Mouse (Mus musculus): ENCODE data around the gene Iqce. TPM values are rescaled to one million over a fixed set of nuclear protein-coding genes. Genes with fewer than 3 reads are reported as not detected.

Gene Iqce
- polyA plus RNA-seq, 1 experiment from 2014 or later = 9.6 TPM

GRCm38 (mm10) chr5:140735297-140735696 is 33.1 kb upstream of the Iqce start:
- Histone ChIP-seq H3K27me3 (ENCODE audit: control insufficient read depth, insufficient read depth, low read length) (peaks cover 17% of the 10 kb centered on the region), H3K27ac (ENCODE audit: low read length) (no peak overlapping the region), H3K9ac (ENCODE audit: low read length) (peak overlapping the region; percentile 30), H3K9me3 (replicated peaks; ENCODE audit: control insufficient read depth, low read length) (no peaks in the 10 kb centered on the region), H3K36me3 (ENCODE audit: control insufficient read depth, insufficient read depth) (no peaks in the 10 kb centered on the region), H3K4me1 (ENCODE audit: control insufficient read depth, insufficient read depth, low read length) (peaks cover 8% of the 10 kb centered on the region), H3K4me2 (ENCODE audit: low read depth, low read length) (peak overlapping the region; percentile 64), H3K4me3 (ENCODE audit: low read length) (peak overlapping the region; percentile 45)
- under 1% methylated on average over 22 of the region's 22 CpGs for WGBS
- ATAC-seq (replicated peaks; ENCODE audit: extremely low read depth, insufficient read depth, low FRiP score) = peak; percentile 33; the same call in 1 of the 2 replicates

- 59% methylated on average over 3 of the region's 3 CpGs for WGBS
- Histone ChIP-seq H3K4me3 (ENCODE audit: low read length) (no peak overlapping the region), H3K36me3 (ENCODE audit: control insufficient read depth, insufficient read depth) (no peaks in the 10 kb centered on the region), H3K9me3 (replicated peaks; ENCODE audit: control insufficient read depth, low read length) (no peaks in the 10 kb centered on the region), H3K9ac (ENCODE audit: low read length) (no peak overlapping the region), H3K27me3 (ENCODE audit: control insufficient read depth, insufficient read depth, low read length) (peaks cover 17% of the 10 kb centered on the region), H3K4me1 (ENCODE audit: control insufficient read depth, insufficient read depth, low read length) (peaks cover 8% of the 10 kb centered on the region), H3K27ac (ENCODE audit: low read length) (no peak overlapping the region), H3K4me2 (ENCODE audit: low read depth, low read length) (no peak overlapping the region)
- ATAC-seq (replicated peaks; ENCODE audit: extremely low read depth, insufficient read depth, low FRiP score) = no peak
Observed at GRCm38 (mm10) chr5:140733336-140733735, 31.2 kb upstream of the Iqce start.

GRCm38 (mm10) chr5:140732195-140732594 is 30.0 kb upstream of the Iqce start:
- no peak for ATAC-seq (replicated peaks; ENCODE audit: extremely low read depth, insufficient read depth, low FRiP score)

GRCm38 (mm10) chr5:140731040-140731797 is 29.0 kb upstream of the Iqce start:
- ATAC-seq (replicated peaks; ENCODE audit: extremely low read depth, insufficient read depth, low FRiP score) = no peak
- no peak overlapping the region for H3K9ac ChIP-seq (ENCODE audit: low read length)
- no peaks in the 10 kb centered on the region for H3K9me3 ChIP-seq (replicated peaks; ENCODE audit: control insufficient read depth, low read length)
- H3K27me3 ChIP-seq (ENCODE audit: control insufficient read depth, insufficient read depth, low read length) = peaks cover 8% of the 10 kb centered on the region
- no peak overlapping the region for H3K27ac ChIP-seq (ENCODE audit: low read length)
- H3K4me3 ChIP-seq (ENCODE audit: low read length) = no peak overlapping the region
- 74% methylated on average over 11 of the region's 11 CpGs for WGBS
- H3K4me1 ChIP-seq (ENCODE audit: control insufficient read depth, insufficient read depth, low read length) = peaks cover 8% of the 10 kb centered on the region
- no peaks in the 10 kb centered on the region for H3K36me3 ChIP-seq (ENCODE audit: control insufficient read depth, insufficient read depth)
- no peak overlapping the region for H3K4me2 ChIP-seq (ENCODE audit: low read depth, low read length)

More at GRCm38 (mm10) chr5:140732195-140732594, 30.0 kb upstream of the Iqce start:
- Histone ChIP-seq H3K27me3 (ENCODE audit: control insufficient read depth, insufficient read depth, low read length) (peaks cover 17% of the 10 kb centered on the region), H3K9me3 (replicated peaks; ENCODE audit: control insufficient read depth, low read length) (no peaks in the 10 kb centered on the region), H3K4me2 (ENCODE audit: low read depth, low read length) (no peak overlapping the region), H3K4me3 (ENCODE audit: low read length) (no peak overlapping the region), H3K27ac (ENCODE audit: low read length) (no peak overlapping the region), H3K36me3 (ENCODE audit: control insufficient read depth, insufficient read depth) (no peaks in the 10 kb centered on the region), H3K4me1 (ENCODE audit: control insufficient read depth, insufficient read depth, low read length) (peaks cover 8% of the 10 kb centered on the region), H3K9ac (ENCODE audit: low read length) (no peak overlapping the region)
- 61% methylated on average over 4 of the region's 4 CpGs for WGBS

GRCm38 (mm10) chr5:140726946-140727740 is 25.0 kb upstream of the Iqce start:
- ATAC-seq (replicated peaks; ENCODE audit: extremely low read depth, insufficient read depth, low FRiP score) = no peak
- Histone ChIP-seq H3K4me3 (ENCODE audit: low read length) (no peak overlapping the region), H3K36me3 (ENCODE audit: control insufficient read depth, insufficient read depth) (no peaks in the 10 kb centered on the region), H3K27me3 (ENCODE audit: control insufficient read depth, insufficient read depth, low read length) (no peaks in the 10 kb centered on the region), H3K9ac (ENCODE audit: low read length) (no peak overlapping the region), H3K9me3 (replicated peaks; ENCODE audit: control insufficient read depth, low read length) (no peaks in the 10 kb centered on the region), H3K4me1 (ENCODE audit: control insufficient read depth, insufficient read depth, low read length) (no peaks in the 10 kb centered on the region), H3K27ac (ENCODE audit: low read length) (no peak overlapping the region), H3K4me2 (ENCODE audit: low read depth, low read length) (no peak overlapping the region)
- WGBS = 73% methylated on average over 17 of the region's 17 CpGs

- Histone ChIP-seq H3K4me1 (ENCODE audit: control insufficient read depth, insufficient read depth, low read length) (no peaks in the 10 kb centered on the region), H3K4me2 (ENCODE audit: low read depth, low read length) (no peak overlapping the region), H3K4me3 (ENCODE audit: low read length) (no peak overlapping the region), H3K27me3 (ENCODE audit: control insufficient read depth, insufficient read depth, low read length) (no peaks in the 10 kb centered on the region), H3K36me3 (ENCODE audit: control insufficient read depth, insufficient read depth) (no peaks in the 10 kb centered on the region), H3K27ac (ENCODE audit: low read length) (no peak overlapping the region), H3K9ac (ENCODE audit: low read length) (no peak overlapping the region), H3K9me3 (replicated peaks; ENCODE audit: control insufficient read depth, low read length) (no peaks in the 10 kb centered on the region)
- WGBS = 75% methylated on average over 7 of the region's 7 CpGs
- no peak for ATAC-seq (replicated peaks; ENCODE audit: extremely low read depth, insufficient read depth, low FRiP score)
Observed at GRCm38 (mm10) chr5:140726062-140726839, 24.1 kb upstream of the Iqce start.

- H3K27me3 ChIP-seq (ENCODE audit: control insufficient read depth, insufficient read depth, low read length) = no peaks in the 10 kb centered on the region
- no peak for ATAC-seq (replicated peaks; ENCODE audit: extremely low read depth, insufficient read depth, low FRiP score)
- no peak within 1 kb of the TSS for H3K4me2 ChIP-seq (ENCODE audit: low read depth, low read length)
- no peak within 1 kb of the TSS for H3K4me3 ChIP-seq (ENCODE audit: low read length)
- H3K4me1 ChIP-seq (ENCODE audit: control insufficient read depth, insufficient read depth, low read length) = no peaks in the 10 kb centered on the region
- peaks cover 6% of the 10 kb centered on the region; the same call in 1 of the 2 replicates for H3K9me3 ChIP-seq (replicated peaks; ENCODE audit: control insufficient read depth, low read length)
- H3K36me3 ChIP-seq (ENCODE audit: control insufficient read depth, insufficient read depth) = peaks cover 9% of the 10 kb centered on the region
- 71% methylated on average over 13 of the region's 13 CpGs for WGBS
- no peak within 1 kb of the TSS for H3K27ac ChIP-seq (ENCODE audit: low read length)
- no peak within 1 kb of the TSS for H3K9ac ChIP-seq (ENCODE audit: low read length)
Observed at GRCm38 (mm10) chr5:140723822-140724221, 21.6 kb upstream of the Iqce start, which contains the start of gene Amz1. TSS of gene Amz1 (plus strand) at chr5:140724127.

- 72% methylated on average over 3 of the region's 3 CpGs for WGBS
- Histone ChIP-seq H3K27me3 (ENCODE audit: control insufficient read depth, insufficient read depth, low read length) (no peaks in the 10 kb centered on the region), H3K9ac (ENCODE audit: low read length) (no peak overlapping the region), H3K4me2 (ENCODE audit: low read depth, low read length) (no peak overlapping the region), H3K27ac (ENCODE audit: low read length) (no peak overlapping the region), H3K4me3 (ENCODE audit: low read length) (no peak overlapping the region), H3K36me3 (ENCODE audit: control insufficient read depth, insufficient read depth) (peaks cover 23% of the 10 kb centered on the region), H3K4me1 (ENCODE audit: control insufficient read depth, insufficient read depth, low read length) (no peaks in the 10 kb centered on the region), H3K9me3 (replicated peaks; ENCODE audit: control insufficient read depth, low read length) (peaks cover 6% of the 10 kb centered on the region; the same call in 1 of the 2 replicates)
- ATAC-seq (replicated peaks; ENCODE audit: extremely low read depth, insufficient read depth, low FRiP score) = no peak
Observed at GRCm38 (mm10) chr5:140722121-140722520, 19.9 kb upstream of the Iqce start.
